Mouse (Mus musculus) forebrain, embryonic 10.5 days (tissue): ENCODE results near the gene Anxa6. TPM values are rescaled to one million over a fixed set of nuclear protein-coding genes. Genes with fewer than 3 reads are reported as not detected.

Experiments used
- DNase-seq: peaks from one replicate; pipeline ENCODE4 v3.0.0-alpha.2; 2017; ENCODE audit warnings: low spot score; ENCODE audit errors: extremely low spot score
- H3K27ac ChIP-seq: fragments of 300-500 bp; sonication (generic); 2 replicates; pipeline ENCODE4 v1.5.1; 2016; ENCODE audit warnings: mild to moderate bottlenecking
- H3K27me3 ChIP-seq: fragments of 300-500 bp; sonication (generic); 2 replicates; pipeline ENCODE4 v1.6.1; 2016; ENCODE audit warnings: mild to moderate bottlenecking; ENCODE audit not compliant: poor library complexity, severe bottlenecking
- H3K36me3 ChIP-seq: fragments of 300-500 bp; sonication (generic); replicated peaks from 2 replicates; pipeline ENCODE4 v1.6.1; 2016; ENCODE audit warnings: mild to moderate bottlenecking, moderate library complexity
- H3K4me1 ChIP-seq: fragments of 300-500 bp; sonication (generic); 2 replicates; pipeline ENCODE4 v1.6.1; 2016
- H3K4me3 ChIP-seq: fragments of 300-500 bp; sonication (generic); 2 replicates; pipeline ENCODE4 v1.5.1; 2016; ENCODE audit warnings: mild to moderate bottlenecking, moderate library complexity
- H3K9me3 ChIP-seq: fragments of 300-500 bp; sonication (generic); 2 replicates; pipeline ENCODE4 v1.6.1; 2016; ENCODE audit warnings: mild to moderate bottlenecking, moderate library complexity
- WGBS: fragments of 180-500 bp; shearing (Covaris S2); methylation state at CpG from one replicate; pipeline ENCODE4 v1.1.7; 2016; 5-methylcytosine and 5-hydroxymethylcytosine counted together
- polyA plus RNA-seq: library from polyadenylated mRNA; unstranded; fragments of >200 nt; fragmentation: Nextera tagmentation; extraction: Ambion mirVana; gene quantifications from 2 replicates; pipeline ENCODE4 v1.2.1, GENCODE M21; 2016

Gene Anxa6
- polyA plus RNA-seq, 1 experiment from 2014 or later: 38.9 TPM

GRCm38 (mm10) chr11:55025896-55026295 lies 7.3 kb downstream of the Anxa6 start:
- Histone ChIP-seq H3K4me3 (no peak overlapping the region), H3K27ac (no peak overlapping the region), H3K36me3 (no peaks in the 10 kb centered on the region), H3K27me3 (0 out of 2 replicates have a peak, but pooled peaks cover under 1% of the 10 kb centered on the region), H3K4me1 (peaks cover 36% of the 10 kb centered on the region), H3K9me3 (no peaks in the 10 kb centered on the region)
- WGBS: 96% methylated on average over 4 of the region's 4 CpGs
- DNase-seq: no peak

GRCm38 (mm10) chr11:55023583-55023982 lies 9.7 kb downstream of the Anxa6 start:
- WGBS: 85% methylated on average over 3 of the region's 3 CpGs
- Histone ChIP-seq H3K9me3 (no peaks in the 10 kb centered on the region), H3K27ac (peak overlapping the region; percentile 92), H3K4me1 (peaks cover 51% of the 10 kb centered on the region), H3K27me3 (no peaks in the 10 kb centered on the region), H3K36me3 (0 out of 2 replicates have a peak, but pooled peaks cover 2% of the 10 kb centered on the region), H3K4me3 (peak overlapping the region; percentile 34; the same call in 1 of the 2 replicates)
- DNase-seq: no peak

GRCm38 (mm10) chr11:55023049-55023564 lies 10.1 kb downstream of the Anxa6 start:
- DNase-seq: peak; percentile 68
- Histone ChIP-seq H3K4me3 (peak overlapping the region; percentile 34; the same call in 1 of the 2 replicates), H3K9me3 (no peaks in the 10 kb centered on the region), H3K27me3 (no peaks in the 10 kb centered on the region), H3K36me3 (0 out of 2 replicates have a peak, but pooled peaks cover 2% of the 10 kb centered on the region), H3K27ac (peak overlapping the region; percentile 92), H3K4me1 (peaks cover 51% of the 10 kb centered on the region)
- WGBS: 28% methylated on average over 10 of the region's 10 CpGs

GRCm38 (mm10) chr11:55022508-55022907 lies 10.7 kb downstream of the Anxa6 start:
- Histone ChIP-seq H3K9me3 (no peaks in the 10 kb centered on the region), H3K27ac (peak overlapping the region; percentile 92), H3K27me3 (no peaks in the 10 kb centered on the region), H3K36me3 (0 out of 2 replicates have a peak, but pooled peaks cover 2% of the 10 kb centered on the region), H3K4me3 (peak overlapping the region; percentile 34; the same call in 1 of the 2 replicates), H3K4me1 (peaks cover 51% of the 10 kb centered on the region)
- WGBS: 78% methylated on average over 5 of the region's 5 CpGs
- no peak for DNase-seq

GRCm38 (mm10) chr11:55021859-55022258 lies 11.4 kb downstream of the Anxa6 start:
- peak overlapping the region; percentile 92 for H3K27ac ChIP-seq
- WGBS: 81% methylated on average over 6 of the region's 6 CpGs
- no peaks in the 10 kb centered on the region for H3K27me3 ChIP-seq
- H3K9me3 ChIP-seq: no peaks in the 10 kb centered on the region
- no peak overlapping the region for H3K4me3 ChIP-seq
- DNase-seq: no peak
- 0 out of 2 replicates have a peak, but pooled peaks cover 2% of the 10 kb centered on the region for H3K36me3 ChIP-seq
- H3K4me1 ChIP-seq: peaks cover 47% of the 10 kb centered on the region

GRCm38 (mm10) chr11:55021458-55021857 lies 11.8 kb downstream of the Anxa6 start:
- Histone ChIP-seq H3K9me3 (no peaks in the 10 kb centered on the region), H3K27me3 (no peaks in the 10 kb centered on the region), H3K36me3 (0 out of 2 replicates have a peak, but pooled peaks cover 2% of the 10 kb centered on the region), H3K4me3 (no peak overlapping the region), H3K4me1 (peaks cover 47% of the 10 kb centered on the region), H3K27ac (peak overlapping the region; percentile 92; the same call in 1 of the 2 replicates)
- DNase-seq: no peak

GRCm38 (mm10) chr11:55019711-55020110 lies 13.5 kb downstream of the Anxa6 start:
- Histone ChIP-seq H3K4me1 (peaks cover 47% of the 10 kb centered on the region), H3K4me3 (no peak overlapping the region), H3K27me3 (no peaks in the 10 kb centered on the region), H3K36me3 (0 out of 2 replicates have a peak, but pooled peaks cover 2% of the 10 kb centered on the region), H3K9me3 (no peaks in the 10 kb centered on the region), H3K27ac (0 out of 2 replicates have a peak overlapping the region, but pooled peaks have one; percentile 12)
- DNase-seq: no peak
- 85% methylated on average over 2 of the region's 2 CpGs for whole genome bisulfite sequencing

- H3K27ac ChIP-seq: no peak overlapping the region
- H3K36me3 ChIP-seq: peaks cover 8% of the 10 kb centered on the region
- DNase-seq: no peak
- H3K4me3 ChIP-seq: no peak overlapping the region
- H3K4me1 ChIP-seq: peaks cover 32% of the 10 kb centered on the region
- 80% methylated on average over 6 of the region's 6 CpGs for WGBS
- no peaks in the 10 kb centered on the region for H3K9me3 ChIP-seq
- H3K27me3 ChIP-seq: no peaks in the 10 kb centered on the region
Observed at GRCm38 (mm10) chr11:55018034-55018433, 15.2 kb downstream of the Anxa6 start.

GRCm38 (mm10) chr11:55017201-55017600 lies 16.0 kb downstream of the Anxa6 start:
- no peak for DNase-seq
- Histone ChIP-seq H3K4me3 (no peak overlapping the region), H3K27ac (no peak overlapping the region), H3K9me3 (no peaks in the 10 kb centered on the region), H3K27me3 (no peaks in the 10 kb centered on the region), H3K36me3 (peaks cover 8% of the 10 kb centered on the region), H3K4me1 (peaks cover 26% of the 10 kb centered on the region)
- 78% methylated on average over 2 of the region's 2 CpGs for whole genome bisulfite sequencing

GRCm38 (mm10) chr11:55016758-55017157 lies 16.5 kb downstream of the Anxa6 start:
- WGBS: 62% methylated on average over 1 of the region's 1 CpGs
- no peak overlapping the region for H3K4me3 ChIP-seq
- H3K4me1 ChIP-seq: peaks cover 21% of the 10 kb centered on the region
- H3K9me3 ChIP-seq: no peaks in the 10 kb centered on the region
- H3K27ac ChIP-seq: no peak overlapping the region
- no peaks in the 10 kb centered on the region for H3K27me3 ChIP-seq
- DNase-seq: no peak
- H3K36me3 ChIP-seq: peaks cover 8% of the 10 kb centered on the region

GRCm38 (mm10) chr11:55015831-55016241 lies 17.4 kb downstream of the Anxa6 start:
- 87% methylated on average over 9 of the region's 9 CpGs for WGBS
- no peak for DNase-seq
- Histone ChIP-seq H3K27ac (no peak overlapping the region), H3K9me3 (no peaks in the 10 kb centered on the region), H3K36me3 (peaks cover 11% of the 10 kb centered on the region), H3K4me1 (peaks cover 18% of the 10 kb centered on the region), H3K27me3 (no peaks in the 10 kb centered on the region), H3K4me3 (no peak overlapping the region)

- Histone ChIP-seq H3K27ac (no peak overlapping the region), H3K4me1 (peaks cover 16% of the 10 kb centered on the region), H3K4me3 (no peak overlapping the region), H3K9me3 (no peaks in the 10 kb centered on the region), H3K36me3 (peaks cover 11% of the 10 kb centered on the region), H3K27me3 (no peaks in the 10 kb centered on the region)
- DNase-seq: no peak
- WGBS: 82% methylated on average over 3 of the region's 3 CpGs
Observed at GRCm38 (mm10) chr11:55015264-55015663, 18.0 kb downstream of the Anxa6 start.

GRCm38 (mm10) chr11:55013802-55014201 lies 19.4 kb downstream of the Anxa6 start:
- Histone ChIP-seq H3K27me3 (no peaks in the 10 kb centered on the region), H3K27ac (no peak overlapping the region), H3K36me3 (peaks cover 14% of the 10 kb centered on the region), H3K4me3 (no peak overlapping the region), H3K9me3 (no peaks in the 10 kb centered on the region), H3K4me1 (peaks cover 3% of the 10 kb centered on the region; the same call in 1 of the 2 replicates)
- DNase-seq: no peak
- WGBS: 79% methylated on average over 6 of the region's 6 CpGs
